Mouse (Mus musculus): ENCODE results near the gene Polr2b.

DNA sequence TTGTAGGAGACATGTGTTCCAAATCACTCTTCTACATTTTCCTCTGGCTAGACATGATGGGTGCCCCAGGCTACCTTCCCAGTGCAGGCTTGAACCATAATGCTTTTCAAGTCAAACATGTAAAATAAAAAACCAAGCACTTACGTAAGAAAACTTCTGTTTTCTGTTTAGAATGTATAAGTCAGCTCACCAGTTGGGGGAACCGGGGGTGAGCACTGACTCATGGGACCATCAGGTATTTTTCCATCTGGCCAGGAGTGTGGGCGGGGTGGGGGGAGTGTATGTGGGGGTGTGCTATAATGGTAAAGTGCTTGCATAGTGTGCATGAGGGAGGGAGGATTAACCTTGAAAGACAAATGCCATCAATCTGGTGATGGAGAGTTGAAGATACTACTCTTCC lies 68.1 kb downstream of the Polr2b start:
- TF ChIP-seq POLR2A (IDR thresholded peaks at IDR 0.05; ENCODE audit: low read depth, low read length) (no peak), CTCF (conservative IDR thresholded peaks at IDR 0.05; ENCODE audit: insufficient read depth, insufficient read length, low read depth, low read length) (no peak)

Data from kidney, adult 2 months (tissue).